Mouse (Mus musculus): ENCODE measurements around the gene Gli3. TPM values are rescaled to one million over a fixed set of nuclear protein-coding genes. Genes with fewer than 3 reads are reported as not detected.
A peak's percentile ranks its signal among the peaks of the same experiment; 100 is the strongest.

Gli3 gene
- polyA plus RNA-seq (2012; rRNA removed) (0.19 and 0.21 TPM in 2 replicates), polyA plus RNA-seq (2014; fragmentation: Nextera tagmentation; extraction: Ambion mirVana) (0.43 and 0.44 TPM in 2 replicates)

- Histone ChIP-seq H3K36me3 (replicated peaks; ENCODE audit: control insufficient read depth, insufficient read depth, low read depth) (no peaks in the 10 kb centered on the region), H3K27me3 (ENCODE audit: control insufficient read depth, insufficient read depth, low read length) (peaks cover 43% of the 10 kb centered on the region), H3K4me1 (replicated peaks; ENCODE audit: control insufficient read depth in 2 of 2, insufficient read depth in 2 of 2, low read length in 1 of 2) (no peaks in the 10 kb centered on the region), H3K9ac (replicated peaks) (no peak within 1 kb of the TSS), H3K27ac (no peak within 1 kb of the TSS), H3K9me3 (ENCODE audit: control insufficient read depth, low read length) (no peaks in the 10 kb centered on the region), H3K4me2 (ENCODE audit: low read depth) (peak within 1 kb of the TSS; percentile 51), H3K4me3 (ENCODE audit: insufficient read depth in 1 of 2, low read depth in 2 of 2, low read length in 2 of 2) (peak within 1 kb of the TSS; percentile 46 to 47)
- WGBS (ENCODE audit: insufficient replicate concordance) = 1% methylated on average over 55 of the region's 76 CpGs
- TF ChIP-seq EP300 (IDR thresholded peaks at IDR 0.05; ENCODE audit: low read depth) (no peak), CTCF (IDR thresholded peaks at IDR 0.05; ENCODE audit: low read depth) (no peak)
- ATAC-seq (ENCODE audit: insufficient read depth) (peak; percentile 63), DNase-seq (ENCODE audit: low read depth in 3 of 3, low spot score in 3 of 3) (no peak)
Observed at GRCm38 (mm10) chr13:15462830-15463491, at the start of gene Gli3. Gene Gli3, plus strand, starts transcription at chr13:15463235.

- Histone ChIP-seq H3K27me3 (ENCODE audit: control insufficient read depth, insufficient read depth, low read length) (no peaks in the 10 kb centered on the region), H3K36me3 (replicated peaks; ENCODE audit: control insufficient read depth, insufficient read depth, low read depth) (no peaks in the 10 kb centered on the region), H3K4me3 (ENCODE audit: insufficient read depth in 1 of 2, low read depth in 2 of 2, low read length in 2 of 2) (no peak overlapping the region), H3K4me1 (replicated peaks; ENCODE audit: control insufficient read depth in 2 of 2, insufficient read depth in 2 of 2, low read length in 1 of 2) (no peaks in the 10 kb centered on the region), H3K9ac (replicated peaks) (no peak overlapping the region), H3K9me3 (ENCODE audit: control insufficient read depth, low read length) (no peaks in the 10 kb centered on the region), H3K4me2 (ENCODE audit: low read depth) (no peak overlapping the region), H3K27ac (no peak overlapping the region)
- DNase-seq (ENCODE audit: low read depth in 3 of 3, low spot score in 3 of 3) (no peak), ATAC-seq (ENCODE audit: insufficient read depth) (no peak)
- TF ChIP-seq CTCF (IDR thresholded peaks at IDR 0.05; ENCODE audit: low read depth) = no peak
- 65% methylated on average over 10 of the region's 10 CpGs for whole genome bisulfite sequencing (ENCODE audit: insufficient replicate concordance)
Observed at GRCm38 (mm10) chr13:15421182-15421750, 41.8 kb upstream of the Gli3 start.

- DNase-seq (ENCODE audit: low read depth in 3 of 3, low spot score in 3 of 3) (no peak), ATAC-seq (ENCODE audit: insufficient read depth) (no peak)
- TF ChIP-seq CTCF (IDR thresholded peaks at IDR 0.05; ENCODE audit: low read depth) = no peak
- no peak for TF ChIP-seq EP300 (IDR thresholded peaks at IDR 0.05; ENCODE audit: low read depth)
- no peak overlapping the region for H3K9ac ChIP-seq (replicated peaks)
- no peaks in the 10 kb centered on the region for H3K4me1 ChIP-seq (replicated peaks; ENCODE audit: control insufficient read depth in 2 of 2, insufficient read depth in 2 of 2, low read length in 1 of 2)
- H3K9me3 ChIP-seq (ENCODE audit: control insufficient read depth, low read length) = no peaks in the 10 kb centered on the region
- no peak overlapping the region for H3K4me2 ChIP-seq (ENCODE audit: low read depth)
- H3K4me3 ChIP-seq (ENCODE audit: insufficient read depth in 1 of 2, low read depth in 2 of 2, low read length in 2 of 2) = no peak overlapping the region
- H3K36me3 ChIP-seq (replicated peaks; ENCODE audit: control insufficient read depth, insufficient read depth, low read depth) = no peaks in the 10 kb centered on the region
- H3K27ac ChIP-seq = no peak overlapping the region
- 19% methylated on average over 4 of the region's 4 CpGs for WGBS (ENCODE audit: insufficient replicate concordance)
- H3K27me3 ChIP-seq (ENCODE audit: control insufficient read depth, insufficient read depth, low read length) = no peaks in the 10 kb centered on the region
Observed at GRCm38 (mm10) chr13:15442002-15442401, 21.0 kb upstream of the Gli3 start.

GRCm38 (mm10) chr13:15444312-15444711, 18.7 kb upstream of the Gli3 start:
- no peak overlapping the region for H3K4me3 ChIP-seq (ENCODE audit: insufficient read depth in 1 of 2, low read depth in 2 of 2, low read length in 2 of 2)
- DNase-seq (ENCODE audit: low read depth in 3 of 3, low spot score in 3 of 3) (no peak), ATAC-seq (ENCODE audit: insufficient read depth) (no peak)
- no peak overlapping the region for H3K27ac ChIP-seq
- no peaks in the 10 kb centered on the region for H3K9me3 ChIP-seq (ENCODE audit: control insufficient read depth, low read length)
- H3K27me3 ChIP-seq (ENCODE audit: control insufficient read depth, insufficient read depth, low read length) = no peaks in the 10 kb centered on the region
- H3K4me2 ChIP-seq (ENCODE audit: low read depth) = no peak overlapping the region
- no peaks in the 10 kb centered on the region for H3K36me3 ChIP-seq (replicated peaks; ENCODE audit: control insufficient read depth, insufficient read depth, low read depth)
- no peaks in the 10 kb centered on the region for H3K4me1 ChIP-seq (replicated peaks; ENCODE audit: control insufficient read depth in 2 of 2, insufficient read depth in 2 of 2, low read length in 1 of 2)
- H3K9ac ChIP-seq (replicated peaks) = no peak overlapping the region
- WGBS (ENCODE audit: insufficient replicate concordance) = 60% methylated on average over 4 of the region's 4 CpGs
- TF ChIP-seq CTCF (IDR thresholded peaks at IDR 0.05; ENCODE audit: low read depth) (no peak), EP300 (IDR thresholded peaks at IDR 0.05; ENCODE audit: low read depth) (no peak)

GRCm38 (mm10) chr13:15445591-15445990, 17.4 kb upstream of the Gli3 start:
- 55% methylated on average over 2 of the region's 2 CpGs for WGBS (ENCODE audit: insufficient replicate concordance)
- Histone ChIP-seq H3K27ac (no peak overlapping the region), H3K27me3 (ENCODE audit: control insufficient read depth, insufficient read depth, low read length) (no peaks in the 10 kb centered on the region), H3K4me3 (ENCODE audit: insufficient read depth in 1 of 2, low read depth in 2 of 2, low read length in 2 of 2) (no peak overlapping the region), H3K9ac (replicated peaks) (no peak overlapping the region), H3K4me1 (replicated peaks; ENCODE audit: control insufficient read depth in 2 of 2, insufficient read depth in 2 of 2, low read length in 1 of 2) (no peaks in the 10 kb centered on the region), H3K36me3 (replicated peaks; ENCODE audit: control insufficient read depth, insufficient read depth, low read depth) (no peaks in the 10 kb centered on the region), H3K4me2 (ENCODE audit: low read depth) (no peak overlapping the region), H3K9me3 (ENCODE audit: control insufficient read depth, low read length) (no peaks in the 10 kb centered on the region)
- ATAC-seq (ENCODE audit: insufficient read depth) (no peak), DNase-seq (ENCODE audit: low read depth in 3 of 3, low spot score in 3 of 3) (no peak)
- TF ChIP-seq EP300 (IDR thresholded peaks at IDR 0.05; ENCODE audit: low read depth) = no peak
- TF ChIP-seq CTCF (IDR thresholded peaks at IDR 0.05; ENCODE audit: low read depth) = no peak

Data from liver, embryonic 14.5 days (tissue).